ENCODE assay signal across 9 mouse cellular contexts in genomic region chr12:84862136-84862910, GRCm38 (mm10). TPM values are rescaled to one million over a fixed set of nuclear protein-coding genes. Genes with fewer than 3 reads are reported as not detected.
DNase-seq lines count a peak whose midpoint lies in the region; ATAC-seq and TF ChIP-seq lines count a peak whose summit lies in the region.
"Had no signal": no experiment of that assay in that cellular context is flagged by ENCODE, and none has a peak within 500 bp of the region (broad histone marks: within the 10 kb centered on the region; RNA-seq: fewer than 3 reads in every experiment).

No protein-coding gene starts in this region.

- no peak for TF ChIP-seq CTCF in heart, adult 2 months (IDR thresholded peaks at IDR 0.05)

- H3K36me3 ChIP-seq in heart, adult 2 months (ENCODE audit: control insufficient read depth, insufficient read depth, low read length) = no peaks in the 10 kb centered on the region
- H3K36me3 ChIP-seq in heart, embryonic 12.5 days = no peaks in the 10 kb centered on the region
- H3K36me3 ChIP-seq in midbrain, embryonic 15.5 days (replicated peaks) = no peaks in the 10 kb centered on the region

- DNase-seq in heart, adult 2 months = peak; percentile 49 to 76
- peak; percentile 61 for DNase-seq in MN1 (ENCODE audit: low spot score)
- DNase-seq in cerebellum, postnatal 14 days = peak; percentile 78 to 79
- DNase-seq in heart, postnatal 25 days (ENCODE audit: low spot score) = peak; percentile 68
- DNase-seq in right cerebral cortex, adult 18-20 months = no peak
- DNase-seq: kidney, adult 11 months had no signal

- 62% methylated on average over 14 of the region's 14 CpGs for WGBS in heart, adult 2 months
- 76% methylated on average over 14 of the region's 14 CpGs for WGBS in heart, embryonic 12.5 days
- 87% methylated on average over 14 of the region's 14 CpGs for WGBS in midbrain, embryonic 15.5 days

- no peaks in the 10 kb centered on the region; the same call in 1 of the 2 replicates for H3K4me1 ChIP-seq in heart, adult 2 months (ENCODE audit: control insufficient read depth, insufficient read depth, low read length)
- H3K4me1 ChIP-seq in heart, embryonic 12.5 days (replicated peaks) = no peaks in the 10 kb centered on the region
- H3K4me1 ChIP-seq in midbrain, embryonic 15.5 days = no peaks in the 10 kb centered on the region

- no peak for ATAC-seq in heart, embryonic 12.5 days (ENCODE audit: insufficient number of reproducible peaks, low FRiP score)
- no peak for ATAC-seq in midbrain, embryonic 15.5 days (replicated peaks)
- no peak for ATAC-seq in megakaryocyte, adult 5-6 weeks (ENCODE audit: poor library complexity, severe bottlenecking)

- no peaks in the 10 kb centered on the region for H3K9me3 ChIP-seq in heart, embryonic 12.5 days (replicated peaks)
- H3K9me3 ChIP-seq in midbrain, embryonic 15.5 days = no peaks in the 10 kb centered on the region

- no peak for TF ChIP-seq POLR2A in heart, adult 2 months (IDR thresholded peaks at IDR 0.05; ENCODE audit: insufficient read depth, low read depth, low read length)

- no peak overlapping the region for H3K9ac ChIP-seq in heart, adult 2 months (ENCODE audit: low read depth, low read length)
- no peak overlapping the region for H3K9ac ChIP-seq in heart, embryonic 12.5 days
- no peak overlapping the region for H3K9ac ChIP-seq in midbrain, embryonic 15.5 days

- H3K4me3 ChIP-seq in heart, adult 2 months = no peak overlapping the region
- H3K4me3 ChIP-seq in heart, embryonic 12.5 days = no peak overlapping the region
- no peak overlapping the region for H3K4me3 ChIP-seq in midbrain, embryonic 15.5 days

- intact Hi-C loops in heart, adult 2 months (cut with DNase I) = no loop called here
- intact Hi-C loops in heart, postnatal 25 days (cut with DNase I) = no loop called here

- TF ChIP-seq EP300 in heart, adult 2 months (IDR thresholded peaks at IDR 0.05; ENCODE audit: insufficient read depth, low read depth, low read length) = no peak

- no peaks in the 10 kb centered on the region; the same call in 1 of the 2 replicates for H3K27me3 ChIP-seq in heart, adult 2 months (ENCODE audit: control insufficient read depth, insufficient read depth, low read length)
- peaks cover 34% of the 10 kb centered on the region; the same call in 1 of the 2 replicates for H3K27me3 ChIP-seq in heart, embryonic 12.5 days (replicated peaks)
- H3K27me3 ChIP-seq in midbrain, embryonic 15.5 days (replicated peaks) = no peaks in the 10 kb centered on the region

- H3K4me2 ChIP-seq in heart, embryonic 12.5 days = no peak overlapping the region
- no peak overlapping the region for H3K4me2 ChIP-seq in midbrain, embryonic 15.5 days

- H3K79me2 ChIP-seq in heart, adult 2 months (replicated peaks; ENCODE audit: control insufficient read depth, insufficient read depth, low read length) = no peaks in the 10 kb centered on the region

- H3K27ac ChIP-seq in heart, adult 2 months = no peak overlapping the region; the same call in 1 of the 2 replicates
- no peak overlapping the region for H3K27ac ChIP-seq in heart, embryonic 12.5 days (ENCODE audit: poor library complexity, severe bottlenecking)
- H3K27ac ChIP-seq in midbrain, embryonic 15.5 days = no peak overlapping the region

RNA-seq across cellular contexts. Expression of gene Ltbp2, which starts 14.0 kb away (rescaled TPM):
- total RNA-seq in heart, adult 2 months (2021) = 1 to 10 TPM in 1 of 2 experiments, under 1 TPM in 1; 0.99 to 2.3 TPM
- 5.6 TPM in 2 replicates for polyA plus RNA-seq in heart, adult 2 months (2012; rRNA removed)
- 0.50 and 0.68 TPM in 2 replicates for polyA plus RNA-seq in heart, embryonic 12.5 days (2016; fragmentation: Nextera tagmentation; extraction: Ambion mirVana)
- total RNA-seq in heart, postnatal 25 days (2021) = 1 to 10 TPM; 1.8 to 2.0 TPM
- 0.25 and 0.32 TPM in 2 replicates for polyA plus RNA-seq in midbrain, embryonic 15.5 days (2015; fragmentation: Nextera tagmentation; extraction: Ambion mirVana)
- total RNA-seq in megakaryocyte, adult 5-6 weeks (2015) = 0.11 TPM in 1 of 2 replicates, not detected in the other
- total RNA-seq in megakaryocyte, adult 5-6 weeks (2017) = under 0.01 TPM in 1 of 2 replicates, not detected in the other
